Mouse (Mus musculus) liver, embryonic 14.5 days (tissue): ENCODE results near the gene Rasl11a. TPM values are rescaled to one million over a fixed set of nuclear protein-coding genes. Genes with fewer than 3 reads are reported as not detected.
A peak's percentile ranks its signal among the peaks of the same experiment; 100 is the strongest.

Experiments used
- ATAC-seq: fragments of 200-750 bp; cut with Nextera tagmentation; 2 replicates; pipeline ENCODE4 v1.8.0; 2017; ENCODE audit warnings: moderate number of reproducible peaks, mild to moderate bottlenecking, moderate library complexity; ENCODE audit not compliant: insufficient read depth
- DNase-seq, 3 experiments: peaks; one replicate each; pipeline ENCODE4 v3.0.0-alpha.2; 2012 to 2013; ENCODE audit warnings: low read depth in 3 of 3, low spot score in 3 of 3
- H3K27ac ChIP-seq: fragments of 300-500 bp; sonication (generic); 2 replicates; pipeline ENCODE4 v1.5.1; 2014; ENCODE audit warnings: moderate library complexity, mild to moderate bottlenecking, control low read depth, inconsistent platforms
- H3K27me3 ChIP-seq: fragments of 300-500 bp; sonication (generic); 2 replicates; pipeline ENCODE4 v1.6.1; 2014; ENCODE audit warnings: mild to moderate bottlenecking, low read length, moderate library complexity; ENCODE audit not compliant: control insufficient read depth, insufficient read depth
- H3K36me3 ChIP-seq: fragments of 300-500 bp; sonication (generic); replicated peaks from 2 replicates; pipeline ENCODE4 v1.6.1; 2014; ENCODE audit warnings: low read depth; ENCODE audit not compliant: control insufficient read depth, insufficient read depth
- H3K4me1 ChIP-seq, 2 experiments: fragments of 200-500 bp in 1 of 2; fragments of 300-500 bp in 1 of 2; sonication (generic) in 1 of 2; replicated peaks; 2 replicates each; pipeline ENCODE4 v1.6.1; 2012 to 2014; ENCODE audit warnings: antibody characterized with exemption in 1 of 2, inconsistent platforms in 1 of 2, low read length in 1 of 2; ENCODE audit not compliant: control insufficient read depth in 2 of 2, insufficient read depth in 2 of 2
- H3K4me2 ChIP-seq: fragments of 300-500 bp; sonication (generic); 2 replicates; pipeline ENCODE4 v1.6.1; 2014; ENCODE audit warnings: low read depth, mild to moderate bottlenecking, control low read depth, moderate library complexity
- H3K4me3 ChIP-seq, 2 experiments: fragments of 200-500 bp in 1 of 2; fragments of 300-500 bp in 1 of 2; sonication (generic) in 1 of 2; 2 replicates each; pipeline ENCODE4 v1.5.1; 2012 to 2014; ENCODE audit warnings: low read depth in 2 of 2, low read length in 2 of 2, mild to moderate bottlenecking in 2 of 2, control low read depth in 1 of 2, inconsistent platforms in 1 of 2, moderate library complexity in 1 of 2; ENCODE audit not compliant: insufficient read depth in 1 of 2
- H3K9ac ChIP-seq: fragments of 300-500 bp; sonication (generic); replicated peaks from 2 replicates; pipeline ENCODE4 v1.6.1; 2014; ENCODE audit warnings: mild to moderate bottlenecking, control low read depth, moderate library complexity
- H3K9me3 ChIP-seq: fragments of 300-500 bp; sonication (generic); 2 replicates; pipeline ENCODE4 v1.6.1; 2016; ENCODE audit warnings: low read length, mixed read lengths; ENCODE audit not compliant: control insufficient read depth
- CTCF ChIP-seq: IDR thresholded peaks from 2 replicates; pipeline ENCODE4 v1.5.1; 2016; ENCODE audit warnings: antibody characterized with exemption, low read depth, control low read depth
- EP300 ChIP-seq: IDR thresholded peaks from 2 replicates; pipeline ENCODE4 v1.6.1; 2016; ENCODE audit warnings: antibody characterized with exemption, low read depth
- WGBS: fragments of 180-500 bp; shearing (Covaris S2); extraction: QIAGEN DNeasy Blood & Tissue Kit; methylation state at CpG from one replicate; pipeline ENCODE4 v1.1.7; 2014; ENCODE audit not compliant: insufficient replicate concordance; 5-methylcytosine and 5-hydroxymethylcytosine counted together
- polyA plus RNA-seq, 2 experiments: library from polyadenylated mRNA; depleted of rRNA in 1 of 2; stranded (reverse) in 1 of 2; unstranded in 1 of 2; fragments of >200 nt; fragmentation: Nextera tagmentation in 1 of 2; extraction: Ambion mirVana in 1 of 2; gene quantifications; 2 replicates each; pipeline versions ENCODE4 v1.2.1 to v1.2.3; 2012 to 2014

The Rasl11a gene
- polyA plus RNA-seq, 2 experiments, result 0.94 TPM

GRCm38 (mm10) chr5:146841301-146841700 lies 3.6 kb upstream of the Rasl11a start:
- WGBS, result 69% methylated on average over 5 of the region's 5 CpGs

GRCm38 (mm10) chr5:146841996-146842395 lies 2.9 kb upstream of the Rasl11a start:
- peaks cover 30% of the 10 kb centered on the region for H3K27me3 ChIP-seq
- 70% methylated on average over 4 of the region's 4 CpGs for WGBS
- no peak overlapping the region for H3K4me2 ChIP-seq
- DNase-seq, result no peak
- no peak overlapping the region for H3K4me3 ChIP-seq
- no peaks in the 10 kb centered on the region for H3K9me3 ChIP-seq
- ATAC-seq, result no peak
- no peaks in the 10 kb centered on the region; a peak in 2 of 4 replicates for H3K4me1 ChIP-seq
- H3K27ac ChIP-seq, result no peak overlapping the region
- H3K9ac ChIP-seq, result no peak overlapping the region
- H3K36me3 ChIP-seq, result peaks cover 16% of the 10 kb centered on the region
- no peak for TF ChIP-seq EP300
- no peak for TF ChIP-seq CTCF

More at GRCm38 (mm10) chr5:146841301-146841700, 3.6 kb upstream of the Rasl11a start:
- H3K9ac ChIP-seq, result no peak overlapping the region
- no peaks in the 10 kb centered on the region for H3K9me3 ChIP-seq
- peaks cover 23% of the 10 kb centered on the region for H3K36me3 ChIP-seq
- DNase-seq (no peak), ATAC-seq (no peak)
- H3K27ac ChIP-seq, result no peak overlapping the region
- TF ChIP-seq EP300 (no peak), CTCF (no peak)
- no peak overlapping the region for H3K4me2 ChIP-seq
- H3K27me3 ChIP-seq, result peaks cover 23% of the 10 kb centered on the region
- no peaks in the 10 kb centered on the region; a peak in 2 of 4 replicates for H3K4me1 ChIP-seq
- H3K4me3 ChIP-seq, result no peak overlapping the region

GRCm38 (mm10) chr5:146844301-146844941 lies 450 bp upstream of the Rasl11a start:
- H3K4me3 ChIP-seq, result peak overlapping the region; percentile 45 to 50; a peak in 3 of 4 replicates
- TF ChIP-seq CTCF, result peak; percentile 51
- no peak for TF ChIP-seq EP300
- H3K27ac ChIP-seq, result no peak overlapping the region
- WGBS, result 18% methylated on average over 6 of the region's 6 CpGs
- no peaks in the 10 kb centered on the region; a peak in 2 of 4 replicates for H3K4me1 ChIP-seq
- H3K27me3 ChIP-seq, result peaks cover 33% of the 10 kb centered on the region
- DNase-seq (no peak), ATAC-seq (peak; percentile 18; the same call in 1 of the 2 replicates)
- H3K9ac ChIP-seq, result no peak overlapping the region
- peak overlapping the region; percentile 77 for H3K4me2 ChIP-seq
- H3K36me3 ChIP-seq, result no peaks in the 10 kb centered on the region
- no peaks in the 10 kb centered on the region for H3K9me3 ChIP-seq

- Histone ChIP-seq H3K9ac (no peak overlapping the region), H3K27me3 (peaks cover 33% of the 10 kb centered on the region), H3K4me1 (no peaks in the 10 kb centered on the region; a peak in 2 of 4 replicates), H3K27ac (no peak overlapping the region), H3K9me3 (no peaks in the 10 kb centered on the region), H3K4me2 (no peak overlapping the region), H3K4me3 (no peak overlapping the region), H3K36me3 (no peaks in the 10 kb centered on the region)
- no peak for ATAC-seq
- DNase-seq, result no peak
- no peak for TF ChIP-seq CTCF
- TF ChIP-seq EP300, result no peak
- WGBS, result 67% methylated on average over 2 of the region's 2 CpGs
Measured at GRCm38 (mm10) chr5:146846489-146846888, 1.6 kb downstream of the Rasl11a start.

GRCm38 (mm10) chr5:146848936-146849582 lies 4.2 kb downstream of the Rasl11a start:
- no peak overlapping the region for H3K27ac ChIP-seq

More at GRCm38 (mm10) chr5:146848936-146849582, 4.2 kb downstream of the Rasl11a start:
- H3K4me1 ChIP-seq, result no peaks in the 10 kb centered on the region; a peak in 2 of 4 replicates
- DNase-seq (no peak), ATAC-seq (no peak)
- H3K9me3 ChIP-seq, result no peaks in the 10 kb centered on the region
- peaks cover 32% of the 10 kb centered on the region for H3K27me3 ChIP-seq
- TF ChIP-seq EP300, result no peak
- no peak for TF ChIP-seq CTCF
- 69% methylated on average over 4 of the region's 4 CpGs for WGBS
- H3K4me2 ChIP-seq, result no peak overlapping the region
- H3K4me3 ChIP-seq, result no peak overlapping the region
- no peak overlapping the region for H3K9ac ChIP-seq
- H3K36me3 ChIP-seq, result no peaks in the 10 kb centered on the region
